Mouse (Mus musculus): Measurements from ENCODE around the gene Maml2.
"Not testable (repeated sequence)": the region's sequence is repeated elsewhere in the genome, so short reads cannot be mapped to it uniquely, and the experiment has no call there.

Gene Maml2

DNA sequence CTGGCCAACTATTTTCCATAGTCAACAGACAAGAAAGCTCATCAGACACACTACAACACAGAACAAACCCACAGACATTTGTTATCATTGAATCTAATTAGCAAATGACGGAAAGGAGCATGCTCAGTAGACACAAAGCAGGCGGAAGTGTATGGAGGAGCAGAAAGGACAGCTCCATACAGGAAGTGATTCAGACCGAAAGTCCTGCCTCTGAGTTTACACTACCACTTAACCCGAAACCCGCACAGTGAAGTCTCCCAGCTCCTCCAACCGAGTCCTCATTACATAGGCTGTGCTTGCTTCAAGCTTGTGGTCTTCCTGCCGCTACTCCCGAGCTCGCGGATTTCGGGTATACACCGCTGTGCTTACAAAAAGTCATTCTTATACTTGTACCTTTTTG lies 404.0 kb downstream of the Maml2 start:
- ChIA-PET CTCF (interaction anchor here in 3 of 4 experiments (0.8 to 1.3 kb wide), 3 partner anchors 14 to 470 kb away, joined by 3 to 4 read pairs (median 4); no protein-coding TSS in a partner anchor), POLR2A (interaction anchor here in 2 of 4 experiments (0.7 to 3.1 kb wide), 10 partner anchors 10 to 480 kb away, joined by 3 to 14 read pairs (median 4); partner anchors contain the start of genes Fam76b (in 2 of the 2), Cep57 (in 1 of the 2) and Gm17571 (in 1 of the 2))

DNA sequence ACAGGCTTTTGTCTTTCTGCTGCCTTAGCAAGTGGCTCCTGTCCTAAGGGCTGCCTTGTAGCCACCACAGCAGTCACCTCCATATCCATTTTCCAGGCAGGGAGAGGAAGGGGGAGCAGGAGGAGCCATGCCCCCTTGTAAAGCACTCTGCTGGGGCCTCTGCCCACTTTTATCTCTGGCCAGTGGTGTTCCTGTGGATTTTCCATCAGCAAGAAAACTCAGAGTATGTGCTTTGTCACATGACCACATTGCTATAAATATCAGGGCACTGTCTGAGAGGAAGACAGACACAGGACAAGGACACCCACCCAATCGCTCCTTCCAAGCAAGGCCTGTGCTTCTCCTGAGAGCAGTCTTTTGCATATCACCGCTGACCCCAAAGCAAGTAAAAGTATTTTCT lies 405.3 kb downstream of the Maml2 start:
- ChIA-PET CTCF (no interaction called here), POLR2A (no interaction called here)

DNA sequence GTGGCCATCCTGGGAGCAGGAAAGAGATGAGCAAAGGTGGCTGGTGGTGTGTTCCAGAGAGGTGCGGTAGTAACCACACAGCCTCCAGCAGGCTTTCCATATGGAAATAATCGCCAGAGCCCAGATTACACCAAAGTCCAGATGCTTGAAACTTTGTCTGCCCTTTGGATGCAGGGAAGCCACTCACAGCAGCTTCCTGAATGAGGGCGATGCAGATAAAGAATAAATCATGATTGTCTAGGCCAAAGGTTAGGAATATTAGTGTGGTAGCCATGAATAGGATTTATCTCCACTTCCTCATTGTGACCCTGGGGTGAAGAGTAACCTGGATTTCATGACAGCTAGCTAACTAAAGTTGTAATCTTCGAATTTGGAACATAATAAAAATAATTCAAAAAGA lies 407.2 kb downstream of the Maml2 start:
- CTCF ChIA-PET = no interaction called here
- POLR2A ChIA-PET = no interaction called here

DNA sequence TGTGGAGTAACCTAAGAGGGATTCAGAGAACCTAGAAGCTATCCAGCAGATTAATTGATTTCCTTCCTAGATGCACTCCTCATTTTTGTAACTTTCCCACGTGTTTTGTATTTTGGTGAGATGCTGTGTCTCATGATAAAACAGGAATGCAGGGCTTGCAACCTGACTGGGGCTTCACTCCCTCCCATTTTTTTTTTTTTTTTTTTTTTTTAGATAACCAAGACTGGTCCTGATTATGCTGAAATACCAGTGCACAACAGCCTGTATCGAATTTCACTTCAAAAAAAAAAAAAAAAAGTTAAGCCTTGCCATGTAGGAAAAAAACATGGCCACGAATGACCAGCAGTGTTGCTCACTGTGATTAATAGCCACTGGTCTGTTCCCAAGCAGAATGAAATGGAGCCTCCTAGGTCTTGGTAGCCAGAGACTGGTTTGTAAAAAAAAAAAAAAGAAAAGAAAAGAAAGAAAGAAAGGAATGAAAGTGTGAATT lies 409.4 kb downstream of the Maml2 start:
- CTCF ChIA-PET = interaction anchor here in 1 of 4 experiments (1.2 kb wide), 1 partner anchor 26 kb away, joined by 3 read pairs; no protein-coding TSS in a partner anchor
- POLR2A ChIA-PET = no interaction called here

DNA sequence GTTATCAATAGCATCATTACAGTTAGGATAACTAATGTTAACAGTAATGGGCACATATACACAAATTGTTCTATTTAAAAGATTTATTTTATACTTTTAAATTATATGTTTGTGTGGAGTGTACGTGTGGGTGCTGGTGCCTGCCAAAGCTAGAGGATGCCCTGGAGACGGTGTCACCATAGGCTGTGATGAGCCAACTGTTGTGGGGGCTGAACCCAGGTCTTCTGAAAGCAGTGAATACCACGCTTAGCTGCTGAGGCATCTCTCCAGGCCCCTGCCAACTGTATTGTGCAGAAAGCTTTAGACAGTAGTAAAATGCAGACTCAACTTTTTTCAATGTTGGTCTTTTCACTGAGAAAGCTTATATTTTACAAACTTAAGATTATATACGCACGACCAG lies 411.7 kb downstream of the Maml2 start:
- ChIA-PET CTCF (interaction anchor here in 1 of 4 experiments (1.1 kb wide), 1 partner anchor 478 kb away, joined by 4 read pairs; no protein-coding TSS in a partner anchor), POLR2A (interaction anchor here in 2 of 4 experiments (0.6 to 1.6 kb wide), 4 partner anchors 10 to 97 kb away, joined by 3 to 6 read pairs (median 4); no protein-coding TSS in a partner anchor)

DNA sequence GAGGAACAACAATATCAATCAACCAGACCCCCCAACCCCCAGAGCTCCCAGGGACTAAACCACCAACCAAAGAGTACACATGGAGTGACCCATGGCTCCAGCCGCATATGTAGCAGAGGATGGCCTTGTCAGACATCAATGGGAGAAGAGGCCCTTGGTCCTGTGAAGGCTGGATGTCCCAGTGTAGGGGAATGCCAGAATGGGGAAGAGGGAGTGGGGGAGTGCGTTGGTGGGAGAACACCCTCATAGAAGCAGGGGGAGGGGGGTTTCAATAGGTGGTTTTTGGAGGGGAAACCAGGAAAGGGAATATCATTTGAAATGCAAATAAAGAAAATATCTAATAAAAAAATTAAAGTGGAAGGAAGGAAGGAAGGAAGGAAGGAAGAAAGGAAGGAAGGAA lies 418.1 kb downstream of the Maml2 start:
- CTCF ChIA-PET = interaction anchor here (0.5 to 3.6 kb wide), 20 partner anchors 14 to 752 kb away, joined by 3 to 46 read pairs (median 4); no protein-coding TSS in a partner anchor
- POLR2A ChIA-PET = not testable (repeated sequence)

DNA sequence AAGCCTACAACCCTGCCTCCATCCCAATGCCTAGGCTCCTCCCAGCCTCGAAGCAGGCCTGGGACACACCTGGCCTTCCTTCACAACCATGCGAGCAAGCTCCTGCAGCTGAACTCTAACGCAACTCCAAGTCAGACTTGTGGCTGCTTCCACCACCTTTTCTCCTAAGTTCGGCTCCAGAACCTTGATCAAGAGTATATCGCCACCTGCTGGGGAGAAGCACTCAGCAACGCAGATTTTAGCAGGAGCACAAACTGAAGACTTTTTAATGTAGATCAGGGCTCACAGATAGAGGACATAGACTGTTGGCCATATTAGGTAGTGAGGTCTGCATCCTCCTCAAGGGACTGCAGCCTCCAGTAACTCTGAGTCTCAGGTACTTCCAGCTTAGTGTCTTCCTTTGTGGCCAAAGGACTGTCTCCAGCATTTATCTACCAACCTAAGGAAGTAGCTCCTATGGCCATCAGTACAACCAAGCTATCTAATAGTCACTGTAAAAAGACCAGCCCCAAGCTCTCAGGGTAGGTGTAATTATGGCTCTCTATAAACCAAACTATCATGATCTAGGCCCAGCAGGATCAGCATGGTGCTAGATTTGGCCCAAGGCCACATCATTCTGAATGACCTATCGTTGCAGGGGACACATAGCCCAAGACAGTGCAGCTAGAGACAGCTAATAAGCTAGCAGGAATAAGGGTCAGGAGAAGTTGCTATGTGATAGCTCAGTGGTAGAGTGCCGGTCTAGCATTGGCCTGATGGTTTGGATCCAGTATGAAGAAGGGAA lies 418.8 kb downstream of the Maml2 start:
- ChIA-PET POLR2A (interaction anchor here in 1 of 4 experiments (0.5 to 1.6 kb wide), 4 partner anchors 15 to 1275 kb away, joined by 3 to 6 read pairs (median 4); no protein-coding TSS in a partner anchor), CTCF (interaction anchor here (0.5 to 3.6 kb wide), 26 partner anchors 15 to 990 kb away, joined by 3 to 46 read pairs (median 4); partner anchors contain the start of gene Fam76b (in 1 of the 4))

DNA sequence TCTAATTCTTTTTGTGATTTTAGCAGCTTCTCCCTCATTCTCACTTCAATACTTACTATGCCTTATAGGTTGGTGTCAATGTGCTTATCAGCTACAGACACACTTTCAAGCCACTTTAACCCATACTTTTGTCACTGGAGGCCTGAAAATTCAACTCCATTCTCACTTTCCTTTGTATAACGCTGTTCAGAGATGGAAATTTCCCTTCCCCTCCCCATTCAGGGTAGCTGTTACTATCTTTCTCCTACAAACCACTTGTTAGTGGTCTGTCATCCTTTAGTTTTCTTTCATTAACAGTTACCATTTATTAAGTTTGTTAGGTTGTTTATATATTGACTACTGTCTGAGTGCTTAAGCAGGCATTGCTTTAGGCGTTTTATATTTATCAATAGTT lies 450.6 kb downstream of the Maml2 start, which contains the start of gene Mtmr2:
TSS of gene Mtmr2 (plus strand) at position 7 of the 394 bp plus-strand sequence.
- ChIA-PET POLR2A (interaction anchor here in 3 of 4 experiments (0.6 to 3.5 kb wide), 27 partner anchors 9 to 752 kb away, joined by 3 to 29 read pairs (median 5); partner anchors contain the start of genes Cep57 (in 3 of the 3), Fam76b (in 3 of the 3), Cwc15 (in 1 of the 3) and Kdm4d (in 1 of the 3)), CTCF (no interaction called here)

DNA sequence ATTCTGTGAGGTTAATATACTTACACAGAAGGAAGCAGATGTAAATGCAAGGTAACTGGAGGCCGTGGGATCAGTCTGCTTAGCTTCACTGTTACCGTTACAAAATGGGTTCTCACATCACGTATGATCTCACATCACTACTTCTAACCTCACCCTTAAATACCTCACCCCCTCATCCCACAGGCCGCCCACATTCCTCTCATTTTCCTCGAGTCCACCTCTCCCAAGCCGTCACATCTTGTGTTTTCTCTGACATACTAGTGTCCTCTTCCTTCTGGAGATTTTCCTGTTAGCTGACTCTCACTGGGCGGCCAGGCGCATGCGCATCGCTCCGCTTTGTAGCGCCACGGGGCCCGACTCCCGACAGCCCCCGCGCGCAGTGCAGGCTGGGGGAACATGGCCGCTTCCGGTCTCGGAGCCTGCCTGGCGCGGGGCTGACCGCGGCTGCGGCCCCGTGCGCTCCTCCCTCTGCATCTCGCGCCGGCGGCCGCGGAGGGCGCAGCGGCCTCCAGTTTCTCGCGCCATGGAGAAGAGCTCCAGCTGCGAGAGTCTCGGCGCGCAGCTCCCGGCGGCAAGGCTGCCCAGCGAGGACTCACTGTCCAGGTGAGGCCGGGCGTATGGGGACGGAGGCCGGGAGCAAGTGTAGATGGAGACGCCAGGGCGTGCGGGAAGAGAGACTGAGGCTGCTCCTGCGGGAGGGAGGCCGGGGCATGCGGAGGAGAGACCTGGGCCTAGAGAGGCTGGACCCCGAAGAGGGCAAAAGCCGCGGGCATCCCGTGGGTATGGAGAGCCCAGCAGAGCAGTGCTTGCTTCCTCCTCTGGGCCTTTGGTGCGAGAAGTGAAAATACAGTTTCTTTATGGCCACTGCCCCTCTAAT lies 451.3 kb downstream of the Maml2 start:
- ChIA-PET POLR2A (interaction anchor here (0.6 to 3.5 kb wide), 33 partner anchors 9 to 751 kb away, joined by 3 to 29 read pairs (median 4); partner anchors contain the start of genes Cep57 (in 3 of the 4), Fam76b (in 3 of the 4), Kdm4d (in 2 of the 4) and Cwc15 (in 1 of the 4)), CTCF (no interaction called here)

DNA sequence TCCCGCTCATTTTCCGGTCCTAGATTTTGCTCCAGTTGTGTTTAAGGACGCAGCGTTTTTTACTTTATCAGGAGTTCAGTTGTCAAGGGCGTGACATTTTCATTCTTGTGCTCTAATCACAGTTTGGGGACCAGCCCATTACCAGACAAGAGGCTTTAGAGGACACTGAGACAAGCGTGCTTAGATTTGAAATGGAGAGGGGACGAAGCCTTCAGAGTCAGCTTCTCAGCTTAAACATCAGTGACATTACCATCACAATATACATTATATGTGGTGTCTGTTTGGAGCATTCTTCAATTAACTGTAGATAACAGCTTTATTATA lies 451.9 kb downstream of the Maml2 start:
- ChIA-PET POLR2A (interaction anchor here (0.6 to 3.5 kb wide), 20 partner anchors 9 to 750 kb away, joined by 3 to 29 read pairs (median 5); partner anchors contain the start of genes Cep57 (in 3 of the 4), Fam76b (in 3 of the 4) and Kdm4d (in 1 of the 4)), CTCF (no interaction called here)

DNA sequence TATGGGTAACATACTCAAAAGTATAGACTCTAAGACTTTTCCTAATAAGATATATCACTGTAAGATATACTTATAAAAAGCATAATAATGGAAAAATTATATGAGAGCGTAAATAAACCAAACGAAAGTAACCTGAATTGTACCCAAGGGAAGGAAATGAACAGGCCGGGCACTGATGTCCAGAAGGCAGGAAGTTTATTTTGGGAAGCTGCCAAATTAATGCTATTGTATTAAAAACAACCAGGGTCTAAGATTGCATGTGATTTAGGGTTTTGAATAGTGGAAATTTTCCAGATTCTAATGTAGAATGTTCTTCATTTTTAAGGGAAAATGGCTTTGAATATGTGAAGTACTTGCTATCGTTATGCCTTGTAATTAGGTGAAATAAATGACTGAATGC lies 454.8 kb downstream of the Maml2 start:
- POLR2A ChIA-PET = interaction anchor here in 1 of 4 experiments (2.6 kb wide), 1 partner anchor 74 kb away, joined by 9 read pairs; the partner anchor contains the start of genes Cep57 and Fam76b

More for the DNA sequence above, 454.8 kb downstream of the Maml2 start:
- CTCF ChIA-PET = no interaction called here

Measured in embryonic stem cell, embryonic (primary cell).